Mouse (Mus musculus): ENCODE measurements at regions not wholly inside any gene's neighbourhood (a gene's known extent, or its start where the extent isn't known, plus 50 kb on each side); places are given as distances from the start of the nearest gene placed in this dataset.

- TF ChIP-seq CTCF (IDR thresholded peaks at IDR 0.05; ENCODE audit: extremely low read depth, insufficient read length, insufficient replicate concordance, low read depth, low read length) (no peak), POLR2A (IDR thresholded peaks at IDR 0.05; ENCODE audit: low read depth, low read length) (no peak)
Observed at GRCm38 (mm10) chr4:62828963-62829362, 136.4 kb upstream of the Zfp618 start.

Data from small intestine, adult 2 months (tissue).